Mouse (Mus musculus): ENCODE measurements around the gene Aacs.

Gene Aacs

GRCm38 (mm10) chr5:125492379-125493092 is 16.9 kb downstream of the Aacs start:
- DNase-seq (ENCODE audit: low read depth, low spot score), result peak; percentile 45

GRCm38 (mm10) chr5:125493093-125493423 is 17.4 kb downstream of the Aacs start:
- no peak for DNase-seq (ENCODE audit: low read depth, low spot score)

GRCm38 (mm10) chr5:125495655-125496054 is 20.0 kb downstream of the Aacs start:
- no peak for DNase-seq (ENCODE audit: low read depth, low spot score)

- peak; percentile 78 for DNase-seq (ENCODE audit: low read depth, low spot score)
These were observed 22.4 kb downstream of the Aacs start for GRCm38 (mm10) chr5:125497821-125498600.

GRCm38 (mm10) chr5:125501505-125501904 is 25.9 kb downstream of the Aacs start:
- no peak for DNase-seq (ENCODE audit: low read depth, low spot score)

GRCm38 (mm10) chr5:125502186-125502585 is 26.6 kb downstream of the Aacs start:
- no peak for DNase-seq (ENCODE audit: low read depth, low spot score)

GRCm38 (mm10) chr5:125503628-125504027 is 28.0 kb downstream of the Aacs start:
- no peak for DNase-seq (ENCODE audit: low read depth, low spot score)

GRCm38 (mm10) chr5:125504692-125505091 is 29.1 kb downstream of the Aacs start:
- DNase-seq (ENCODE audit: low read depth, low spot score), result no peak

GRCm38 (mm10) chr5:125505968-125506367 is 30.4 kb downstream of the Aacs start:
- DNase-seq (ENCODE audit: low read depth, low spot score), result no peak

- peak; percentile 91 for DNase-seq (ENCODE audit: low read depth, low spot score)
These were observed 32.0 kb downstream of the Aacs start for GRCm38 (mm10) chr5:125507582-125507981.

GRCm38 (mm10) chr5:125508006-125508405 is 32.4 kb downstream of the Aacs start:
- DNase-seq (ENCODE audit: low read depth, low spot score), result peak; percentile 78

GRCm38 (mm10) chr5:125509541-125509940 is 33.9 kb downstream of the Aacs start:
- DNase-seq (ENCODE audit: low read depth, low spot score), result peak; percentile 86

- peak; percentile 45 for DNase-seq (ENCODE audit: low read depth, low spot score)
These were observed 39.4 kb downstream of the Aacs start for GRCm38 (mm10) chr5:125515006-125515405.

GRCm38 (mm10) chr5:125518640-125519039 is 43.0 kb downstream of the Aacs start:
- DNase-seq (ENCODE audit: low read depth, low spot score), result peak; percentile 51

GRCm38 (mm10) chr5:125520930-125521590 is 45.4 kb downstream of the Aacs start:
- peak; percentile 78 for DNase-seq (ENCODE audit: low read depth, low spot score)

GRCm38 (mm10) chr5:125523361-125523760 is 47.7 kb downstream of the Aacs start:
- DNase-seq (ENCODE audit: low read depth, low spot score), result peak; percentile 85

- peak; percentile 71 for DNase-seq (ENCODE audit: low read depth, low spot score)
These were observed 49.9 kb downstream of the Aacs start for GRCm38 (mm10) chr5:125525516-125525915.

GRCm38 (mm10) chr5:125526464-125526863 is 50.9 kb downstream of the Aacs start:
- DNase-seq (ENCODE audit: low read depth, low spot score), result peak; percentile 84

GRCm38 (mm10) chr5:125529109-125529508 is 53.5 kb downstream of the Aacs start:
- DNase-seq (ENCODE audit: low read depth, low spot score), result peak; percentile 73

GRCm38 (mm10) chr5:125531634-125532033 is 56.0 kb downstream of the Aacs start, which contains the start of gene Tmem132b:
Gene Tmem132b (plus strand): TSS chr5:125531774.
- DNase-seq (ENCODE audit: low read depth, low spot score), result peak; percentile 81

GRCm38 (mm10) chr5:125532191-125532544 is 56.6 kb downstream of the Aacs start:
- peak; percentile 83 for DNase-seq (ENCODE audit: low read depth, low spot score)

GRCm38 (mm10) chr5:125532545-125533224 is 57.1 kb downstream of the Aacs start:
- peak; percentile 54 for DNase-seq (ENCODE audit: low read depth, low spot score)
